Mouse (Mus musculus) effector memory CD4-positive, alpha-beta T cell, adult 5 months (primary cell): ENCODE data around the gene Zscan20. TPM values are rescaled to one million over a fixed set of nuclear protein-coding genes. Genes with fewer than 3 reads are reported as not detected.

ENCODE experiments used
- polyA plus RNA-seq: library from polyadenylated mRNA; unstranded; fragments of 100-300 nt; shearing (Covaris generic); gene quantifications from one replicate; pipeline ENCODE4 v1.2.1, GENCODE M21; 2017

Gene Zscan20
- 4.5 TPM for polyA plus RNA-seq

DNA sequence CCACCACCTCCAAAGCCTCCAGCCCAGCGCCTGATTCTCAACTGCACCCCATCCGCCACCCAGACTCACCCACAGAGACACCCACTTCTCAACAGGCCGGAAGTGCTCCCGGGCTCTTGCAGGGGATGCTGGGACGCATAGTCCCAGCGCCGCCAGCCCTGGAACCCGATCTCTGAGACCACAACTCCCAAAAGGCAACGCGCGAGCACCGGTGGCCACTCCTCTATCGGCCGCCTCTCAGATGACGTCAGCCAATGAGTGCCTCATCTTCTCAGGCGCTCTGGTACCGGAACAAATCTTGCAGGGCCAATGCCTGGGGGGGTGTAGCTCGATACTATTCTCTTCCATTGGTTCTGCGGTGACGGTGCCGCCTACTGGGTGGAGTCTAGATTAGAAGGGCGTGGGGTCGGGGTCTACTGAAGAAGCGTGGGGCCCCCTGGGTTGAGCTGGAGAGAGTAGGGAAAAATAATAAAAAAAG lies at the start of gene Zscan20:
Gene Zscan20 (minus strand): TSS at position 174 of the 478 bp plus-strand sequence.

DNA sequence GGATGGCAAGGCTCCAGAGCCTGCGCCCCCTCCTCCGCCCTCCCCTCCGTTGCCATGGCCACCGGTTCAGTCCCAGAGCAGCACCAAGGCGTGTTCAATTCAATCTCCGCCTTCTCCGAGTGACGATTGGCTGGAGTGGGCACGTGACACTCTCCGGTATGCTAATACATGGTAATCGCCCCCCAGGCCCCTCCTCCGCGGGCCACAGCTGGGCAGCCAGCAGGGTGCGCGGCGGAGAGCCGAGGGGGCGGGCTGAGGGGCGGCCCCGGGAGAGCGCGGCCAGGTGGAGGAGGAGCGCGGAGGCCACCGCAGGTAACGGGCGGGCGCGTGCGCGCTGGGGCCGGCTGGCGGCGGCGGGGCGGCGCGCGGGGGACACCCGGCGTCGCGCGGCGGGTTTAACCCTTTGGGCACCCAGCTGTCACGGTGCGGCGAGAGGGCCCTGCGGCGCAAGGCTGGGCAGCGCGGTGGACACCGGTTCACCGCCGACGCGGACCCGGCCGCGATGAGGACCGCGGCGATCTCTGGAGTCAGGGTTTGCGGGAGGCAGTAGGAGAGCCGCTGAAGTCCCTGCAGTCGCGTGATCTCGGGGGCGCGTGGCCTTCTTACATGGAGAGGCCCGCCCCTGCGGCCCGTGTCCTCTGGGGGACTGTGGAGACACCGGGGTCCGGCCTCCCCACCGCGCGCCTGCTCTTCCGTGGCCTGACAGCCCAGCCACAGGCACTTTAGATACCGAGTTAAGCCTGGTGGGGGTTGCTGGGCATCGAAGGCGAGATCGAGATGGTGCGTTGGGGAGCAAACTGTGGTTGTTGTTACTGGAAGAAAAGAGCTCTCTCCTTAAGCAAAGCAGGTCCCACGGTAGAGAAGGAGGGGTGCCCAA lies 44.8 kb upstream of the Zscan20 start, which contains the start of gene Phc2:
Gene Phc2 (plus strand): TSS at position 198 of the 877 bp plus-strand sequence.

DNA sequence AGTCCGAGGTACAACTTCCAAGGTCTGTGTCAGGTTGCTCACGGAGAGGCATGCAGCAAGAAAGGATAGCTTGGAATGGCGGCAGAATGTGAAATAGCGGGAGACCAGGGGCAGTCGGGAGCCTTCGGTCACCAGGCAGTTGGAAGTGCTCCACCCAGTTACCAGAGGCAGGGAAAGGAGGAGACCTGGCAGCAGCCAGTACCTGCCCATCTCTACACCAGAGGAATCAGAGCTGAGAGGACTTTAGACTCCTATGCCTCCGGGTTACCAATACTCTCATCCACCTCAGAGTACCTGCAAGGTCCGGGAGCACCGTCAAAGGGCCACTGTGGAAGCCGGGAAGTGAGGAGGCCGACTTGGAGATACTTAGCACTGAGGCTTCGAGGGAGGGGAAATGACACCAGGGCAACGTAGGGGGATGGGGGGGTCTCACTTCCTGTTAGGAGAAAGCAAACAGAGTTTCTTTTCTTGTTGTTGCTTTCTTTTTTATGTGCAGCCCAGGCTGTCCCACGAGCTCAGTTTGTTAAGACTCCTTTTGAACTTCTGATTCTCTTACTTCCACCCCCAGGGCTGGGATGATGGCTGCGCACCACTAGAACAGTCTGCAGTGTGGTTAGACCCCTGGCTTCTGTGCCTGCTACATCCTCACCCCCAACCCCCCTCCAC lies 8.5 kb upstream of the Zscan20 start, which contains the start of gene Tlr12:
Gene Tlr12 (minus strand): TSS at position 374 of the 666 bp plus-strand sequence.

Other genes starting within 250 kb of the Zscan20 start
- gene Tlr12, start 8.5 kb upstream of the Zscan20 start, polyA plus RNA-seq: 0.35 TPM
- 152 TPM for gene Phc2, start 44.6 kb upstream of the Zscan20 start, polyA plus RNA-seq
- gene A3galt2, start 145.3 kb upstream of the Zscan20 start, polyA plus RNA-seq: not detected
- 19.5 TPM for gene Zfp362, start 195.9 kb upstream of the Zscan20 start, polyA plus RNA-seq